Mouse (Mus musculus) heart, adult 11 months (tissue): ENCODE results near the gene Pkd1l3.

Source experiments
- DNase-seq: peaks from one replicate; pipeline ENCODE4 v3.0.0; 2022

The Pkd1l3 gene

DNA sequence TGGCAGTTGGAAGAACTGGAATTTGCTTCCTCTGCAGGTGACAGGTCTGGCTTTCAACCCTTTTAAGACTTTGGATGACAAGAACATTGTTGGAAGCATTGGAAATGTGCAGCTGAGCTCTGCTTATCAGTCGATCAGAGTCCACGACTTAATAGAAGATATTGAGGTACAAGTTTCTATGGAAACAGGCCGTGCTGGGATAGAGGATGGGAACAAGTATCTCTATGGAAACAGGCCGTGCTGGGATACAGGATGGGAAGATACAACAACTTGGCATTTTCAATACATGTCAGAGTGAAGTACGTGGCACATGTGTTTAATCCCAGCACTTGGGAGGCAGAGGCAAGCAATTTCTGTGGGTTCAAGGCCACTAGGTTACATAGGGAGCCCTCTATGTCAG is 18.2 kb downstream of the Pkd1l3 start:
- no peak for DNase-seq

- DNase-seq = no peak
These were observed 20.8 kb downstream of the Pkd1l3 start for GRCm38 (mm10) chr8:109635146-109635545.

GRCm38 (mm10) chr8:109638851-109639250 is 24.5 kb downstream of the Pkd1l3 start:
- no peak for DNase-seq

- no peak for DNase-seq
These were observed 26.1 kb downstream of the Pkd1l3 start for GRCm38 (mm10) chr8:109640410-109640809.

GRCm38 (mm10) chr8:109641236-109641635 is 26.9 kb downstream of the Pkd1l3 start:
- DNase-seq = no peak

GRCm38 (mm10) chr8:109647331-109647730 is 33.0 kb downstream of the Pkd1l3 start:
- DNase-seq = peak; percentile 55

DNA sequence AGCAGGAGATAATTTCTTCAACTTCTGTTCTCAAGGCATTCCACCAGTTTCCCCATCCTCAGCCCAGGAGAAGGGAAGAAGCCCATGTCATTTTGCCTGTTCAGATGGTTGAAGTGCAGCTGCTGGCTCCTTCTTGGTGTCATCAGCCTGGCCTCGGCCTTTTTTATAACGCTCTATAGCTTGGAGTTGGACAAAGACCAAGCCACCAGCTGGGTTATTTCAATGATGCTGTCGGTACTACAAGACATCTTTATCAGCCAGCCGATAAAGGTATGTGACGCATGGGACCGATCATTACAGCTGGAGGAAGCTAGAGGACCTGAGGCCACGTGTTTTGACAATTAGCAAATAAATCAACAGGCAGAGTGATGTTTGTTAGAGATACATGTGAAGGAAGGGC is 34.2 kb downstream of the Pkd1l3 start:
- no peak for DNase-seq

- peak; percentile 52 for DNase-seq
These were observed 36.5 kb downstream of the Pkd1l3 start for GRCm38 (mm10) chr8:109650801-109651200.

GRCm38 (mm10) chr8:109656860-109657259 is 42.5 kb downstream of the Pkd1l3 start:
- no peak for DNase-seq

DNA sequence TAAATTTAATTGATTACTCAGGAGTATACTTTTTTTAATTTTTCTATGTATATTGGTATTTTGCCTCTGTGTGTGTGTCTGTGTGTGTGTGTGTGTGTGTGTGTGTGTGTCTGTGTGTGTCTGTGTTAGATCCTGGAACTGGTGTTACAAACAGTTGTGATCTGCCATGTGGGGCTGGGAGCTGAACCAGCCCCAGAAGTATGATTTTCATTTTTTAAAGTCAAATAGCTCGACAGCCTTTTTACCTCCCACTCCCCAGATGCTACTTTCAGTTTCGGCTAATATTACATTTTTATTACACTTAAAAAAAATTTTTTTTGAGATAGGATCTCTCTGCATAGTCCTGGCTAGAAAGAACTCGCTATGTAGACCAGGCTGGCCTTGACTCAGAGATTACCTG is 48.0 kb downstream of the Pkd1l3 start:
- DNase-seq = peak; percentile 9

DNA sequence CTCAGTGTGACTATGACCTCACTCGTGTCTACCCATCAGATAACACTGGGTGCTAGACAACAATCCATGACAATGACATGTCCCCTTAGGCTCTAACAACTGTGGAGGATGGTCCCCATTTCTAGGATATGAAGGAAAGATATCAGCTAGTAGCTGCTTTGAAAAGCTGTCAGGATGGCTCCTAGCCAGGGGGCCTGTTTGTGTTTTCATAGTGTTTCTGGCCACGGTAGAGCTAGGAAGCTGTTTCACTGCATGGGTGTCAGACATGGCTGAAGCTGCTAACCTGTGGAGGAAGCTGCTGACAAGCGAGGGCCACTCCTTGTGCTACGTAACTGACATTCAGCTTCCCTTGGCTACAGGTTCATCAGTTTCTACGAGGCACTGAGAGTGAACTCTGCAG is 52.3 kb downstream of the Pkd1l3 start:
- DNase-seq = no peak

DNA sequence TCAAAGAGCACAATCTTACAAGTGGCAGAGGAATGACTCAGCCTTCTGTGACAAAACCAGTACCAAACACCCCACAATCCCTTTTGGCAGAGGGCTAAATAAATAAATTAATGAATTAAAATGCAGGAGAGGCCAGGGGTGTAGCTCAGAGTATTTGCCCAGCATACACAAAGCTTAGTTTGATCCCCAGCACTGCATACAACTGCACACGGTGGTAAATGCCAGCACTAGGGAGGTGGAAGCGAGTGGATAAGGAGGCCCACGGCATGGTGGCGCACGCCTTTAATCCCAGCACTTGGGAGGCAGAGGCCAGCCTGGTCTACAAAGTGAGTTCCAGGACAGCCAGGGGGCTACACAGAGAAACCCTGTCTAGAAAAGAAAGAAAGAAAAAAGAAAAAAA is 58.3 kb downstream of the Pkd1l3 start:
- peak; percentile 74 for DNase-seq

- peak; percentile 84 for DNase-seq
These were observed 59.3 kb downstream of the Pkd1l3 start for GRCm38 (mm10) chr8:109673596-109673995.

DNA sequence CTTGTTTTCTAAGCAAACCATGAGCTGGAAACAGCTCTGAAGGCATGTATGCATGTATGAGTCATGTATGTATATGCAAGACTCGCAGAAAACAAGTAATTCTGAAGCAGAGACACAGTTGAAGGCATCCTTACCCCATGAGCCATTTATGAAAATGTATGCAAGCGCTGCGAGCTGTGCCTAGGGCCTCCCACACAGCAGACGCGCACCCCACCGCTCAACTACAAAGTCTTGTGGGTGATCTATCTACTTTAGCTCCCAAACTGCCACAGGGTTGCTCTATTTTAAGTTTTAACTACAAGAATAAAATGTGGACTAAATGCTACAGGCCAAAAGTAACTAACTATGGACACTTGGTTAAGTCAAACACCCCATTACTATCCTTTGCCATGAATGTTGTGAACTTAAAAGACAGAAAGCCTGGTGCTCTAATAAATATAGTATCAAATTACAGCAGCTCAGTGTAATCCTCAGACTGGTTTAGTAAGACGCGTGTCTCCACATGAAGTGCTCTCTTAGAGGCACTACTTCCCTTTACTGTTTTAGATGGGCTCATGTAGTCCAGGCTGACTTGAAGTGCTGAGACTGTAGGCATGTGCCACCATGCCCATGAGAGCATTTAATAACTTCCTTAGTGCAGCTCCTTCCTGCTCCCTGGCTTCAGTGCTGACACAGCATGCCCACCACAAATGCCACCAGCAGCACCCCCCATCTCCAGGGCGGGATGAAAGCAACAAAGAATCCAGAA is 61.8 kb downstream of the Pkd1l3 start:
- no peak for DNase-seq

- DNase-seq = no peak
These were observed 67.2 kb downstream of the Pkd1l3 start for GRCm38 (mm10) chr8:109681535-109681934.

DNA sequence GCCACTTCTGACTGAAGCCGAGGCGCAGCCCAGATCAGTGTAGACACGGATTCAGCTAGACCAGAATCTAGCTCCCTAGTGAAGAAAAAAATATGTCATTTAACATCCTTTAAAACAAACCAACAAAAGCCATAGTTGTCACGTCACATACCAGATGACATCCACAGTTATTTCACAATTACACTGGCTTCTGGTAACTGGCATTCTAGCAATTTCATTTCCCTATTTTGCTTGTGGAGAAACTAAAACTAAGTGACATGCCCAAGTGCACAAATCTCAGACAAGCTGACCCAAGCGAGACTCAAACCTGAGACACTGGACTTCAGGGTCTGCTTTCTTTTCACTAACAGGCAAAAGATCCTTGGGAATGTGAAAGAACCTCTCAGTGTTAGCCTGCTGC is 67.8 kb downstream of the Pkd1l3 start:
- no peak for DNase-seq

- no peak for DNase-seq
These were observed 72.9 kb downstream of the Pkd1l3 start for GRCm38 (mm10) chr8:109687248-109687647.

- DNase-seq = peak; percentile 88
These were observed 77.5 kb downstream of the Pkd1l3 start for GRCm38 (mm10) chr8:109691769-109692168.

GRCm38 (mm10) chr8:109692443-109693145 is 78.3 kb downstream of the Pkd1l3 start:
- no peak for DNase-seq

- peak; percentile 100 for DNase-seq
These were observed 79.0 kb downstream of the Pkd1l3 start, which contains the start of gene Ist1 for GRCm38 (mm10) chr8:109693146-109693900. Gene Ist1 (minus strand): TSS chr8:109693260.

GRCm38 (mm10) chr8:109694154-109694553 is 79.8 kb downstream of the Pkd1l3 start:
- peak; percentile 89 for DNase-seq

- DNase-seq = no peak
These were observed 83.4 kb downstream of the Pkd1l3 start for GRCm38 (mm10) chr8:109697754-109698153.

DNA sequence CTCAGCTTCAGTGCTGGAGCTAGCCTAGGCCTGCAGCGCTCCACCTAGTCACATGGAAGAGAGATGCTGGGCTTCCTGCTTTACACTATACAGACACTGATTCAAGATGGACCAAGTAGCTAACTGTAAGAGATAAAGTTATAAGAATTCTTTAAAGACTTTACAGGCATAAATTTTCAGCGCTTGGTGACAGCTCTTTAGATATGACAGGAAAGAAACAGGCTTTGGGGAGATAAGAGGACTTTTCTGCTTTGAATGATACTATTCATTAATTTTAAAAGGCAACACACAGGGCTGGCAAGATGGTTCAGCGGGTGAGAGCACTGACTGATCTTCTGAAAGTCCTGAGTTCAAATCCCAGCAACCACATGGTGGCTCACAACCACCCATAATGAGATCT is 84.2 kb downstream of the Pkd1l3 start:
- DNase-seq = no peak
